Mouse (Mus musculus) large intestine, adult 2 months (tissue): ENCODE data around the gene Lsp1. TPM values are rescaled to one million over a fixed set of nuclear protein-coding genes. Genes with fewer than 3 reads are reported as not detected.

ENCODE experiments used
- DNase-seq: peaks from one replicate; pipeline ENCODE4 v3.0.0-alpha.2; 2012; ENCODE audit warnings: low read depth, low spot score
- WGBS: fragments of 180-500 bp; shearing (Covaris S2); methylation state at CpG from one replicate; pipeline ENCODE4 v1.1.7; 2018; 5-methylcytosine and 5-hydroxymethylcytosine counted together
- polyA plus RNA-seq: library from polyadenylated mRNA; depleted of rRNA; stranded (reverse); fragments of >200 nt; gene quantifications from 2 replicates; pipeline ENCODE4 v1.2.3, GENCODE M21; 2012; rRNA removed

The Lsp1 gene
- polyA plus RNA-seq, 1 experiment, result 82.6 TPM

DNA sequence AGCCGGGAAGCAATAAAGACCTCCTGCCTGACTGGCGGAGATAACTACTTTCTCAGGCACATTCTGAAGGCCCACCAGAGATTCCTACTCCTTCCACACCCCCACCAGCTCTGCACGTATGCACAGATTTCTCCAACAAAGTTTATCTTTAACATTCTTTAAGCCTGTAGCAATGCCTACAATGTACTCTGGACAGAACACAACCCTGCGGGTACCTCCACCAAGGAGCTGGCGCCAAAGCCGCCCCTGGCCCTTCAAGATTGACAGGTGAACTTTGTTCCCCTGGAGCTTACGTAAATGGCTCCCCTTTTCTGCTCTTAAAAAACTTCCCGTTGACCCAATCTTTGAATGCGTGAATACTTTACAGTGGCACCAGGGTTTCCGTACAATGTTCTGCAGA, 68.7 kb downstream of the Lsp1 start:
- no peak for DNase-seq
- WGBS, result 40% methylated on average over 10 of the region's 10 CpGs

DNA sequence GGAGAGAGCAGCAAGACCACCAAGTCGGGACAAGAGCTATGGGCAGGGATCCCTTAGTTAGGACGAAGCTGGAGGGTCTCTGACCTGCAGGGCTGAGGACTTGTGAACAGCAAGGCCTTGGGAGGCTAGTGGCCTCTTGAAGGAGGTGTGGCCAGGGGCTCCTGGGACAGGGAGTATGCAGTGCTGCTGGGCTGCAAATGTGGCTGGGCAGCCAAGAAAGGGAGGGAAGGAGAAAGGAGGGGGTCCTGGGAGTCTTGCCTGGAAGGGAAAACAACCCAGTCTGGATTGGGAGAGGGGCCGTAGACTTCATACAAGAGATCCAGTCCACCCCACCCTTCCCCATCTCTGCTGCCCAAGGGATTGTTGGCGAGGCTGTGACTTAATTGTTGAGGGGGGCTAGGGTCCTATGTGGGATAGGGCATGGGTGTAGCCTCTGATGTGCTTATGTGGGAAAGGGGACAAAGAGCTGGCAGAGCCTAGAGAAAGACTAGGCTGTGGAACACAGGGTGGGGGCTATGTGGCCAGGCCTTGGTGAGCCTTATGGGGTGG, 71.4 kb downstream of the Lsp1 start:
- WGBS, result 87% methylated on average over 4 of the region's 4 CpGs
- no peak for DNase-seq

DNA sequence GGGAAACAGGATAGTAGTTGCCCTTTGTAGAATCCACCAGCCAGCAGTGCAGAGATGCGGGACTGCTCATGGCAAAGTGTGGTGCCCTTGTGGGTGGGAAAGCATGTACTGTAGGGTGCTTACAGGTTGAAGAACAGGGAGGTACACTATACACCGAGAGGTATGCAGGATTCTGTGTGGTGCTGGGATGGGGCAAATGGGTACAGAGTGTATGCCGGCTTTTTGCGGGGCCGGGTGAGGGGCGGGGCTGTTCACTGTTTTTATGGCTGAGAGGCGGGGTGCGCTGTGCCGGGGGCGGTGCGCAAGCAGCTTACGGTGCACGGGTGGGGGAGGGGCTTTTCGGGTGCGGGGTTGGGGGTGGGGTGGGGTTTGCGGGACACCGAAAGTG, 72.1 kb downstream of the Lsp1 start, which contains the start of gene Mrpl23:
Gene Mrpl23, plus strand, starts transcription at position 16 of the 388 bp plus-strand sequence.
- WGBS, result 2% methylated on average over 17 of the region's 17 CpGs
- DNase-seq, result no peak

DNA sequence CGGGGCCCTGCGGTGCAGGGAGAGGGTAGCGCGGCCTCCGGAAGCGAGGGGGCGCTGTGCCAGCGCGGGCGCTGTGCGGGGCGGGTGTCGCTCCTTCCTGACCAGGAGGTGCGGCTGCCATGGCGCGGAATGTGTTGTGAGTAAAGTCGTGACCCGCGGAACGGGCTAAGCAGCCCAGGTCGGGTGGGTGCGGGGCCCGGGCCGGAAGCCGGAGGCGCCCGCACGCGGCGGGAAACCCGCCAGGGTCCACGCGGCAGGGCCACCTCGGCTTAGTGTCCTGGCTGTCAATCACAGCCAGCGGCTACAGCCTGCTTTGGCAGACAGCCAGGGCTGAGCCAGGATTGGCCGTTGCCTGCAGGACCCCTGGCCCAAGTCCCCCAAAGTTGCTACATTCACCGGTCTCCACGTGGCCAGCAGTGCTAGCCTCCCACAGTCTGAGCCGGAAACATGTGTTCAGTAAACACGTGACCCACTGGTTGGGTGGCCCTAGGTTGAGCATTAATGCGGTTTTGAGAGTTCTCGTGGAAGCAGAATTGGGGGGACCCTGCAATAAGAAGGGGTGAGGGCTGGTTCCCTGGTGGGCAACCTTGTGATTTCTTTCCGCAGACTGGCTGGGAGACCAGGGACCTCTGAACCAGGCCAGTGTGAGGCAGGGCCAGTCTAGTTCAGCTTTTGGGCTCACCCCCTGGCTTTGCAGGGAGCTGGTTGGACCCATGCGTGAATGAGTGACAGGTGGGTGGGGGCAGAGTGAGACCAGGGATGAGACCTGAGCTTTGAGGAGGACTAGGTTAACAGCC, 72.6 kb downstream of the Lsp1 start:
- DNase-seq, result peak; percentile 25
- under 1% methylated on average over 44 of the region's 44 CpGs for WGBS

DNA sequence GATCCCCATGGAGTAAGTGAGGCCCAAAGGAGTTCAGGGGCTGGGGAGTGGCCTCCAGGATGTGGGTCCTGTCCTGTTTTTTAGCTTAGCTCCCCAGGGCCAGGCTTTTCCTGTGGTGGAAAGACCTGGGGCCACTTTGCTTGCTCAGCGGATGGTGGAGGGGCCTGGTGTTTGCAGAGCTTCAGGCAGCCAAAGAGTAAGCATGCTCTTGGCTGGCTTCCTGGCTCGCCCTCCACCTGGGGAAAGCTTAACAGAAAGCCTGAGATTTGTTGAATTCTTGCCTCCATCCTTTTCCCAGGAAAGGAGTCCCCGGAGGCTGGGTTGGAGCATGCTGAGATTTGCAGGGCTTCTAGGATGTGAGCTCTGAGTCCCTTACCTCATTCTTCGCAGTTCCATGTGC, 74.5 kb downstream of the Lsp1 start:
- no peak for DNase-seq

DNA sequence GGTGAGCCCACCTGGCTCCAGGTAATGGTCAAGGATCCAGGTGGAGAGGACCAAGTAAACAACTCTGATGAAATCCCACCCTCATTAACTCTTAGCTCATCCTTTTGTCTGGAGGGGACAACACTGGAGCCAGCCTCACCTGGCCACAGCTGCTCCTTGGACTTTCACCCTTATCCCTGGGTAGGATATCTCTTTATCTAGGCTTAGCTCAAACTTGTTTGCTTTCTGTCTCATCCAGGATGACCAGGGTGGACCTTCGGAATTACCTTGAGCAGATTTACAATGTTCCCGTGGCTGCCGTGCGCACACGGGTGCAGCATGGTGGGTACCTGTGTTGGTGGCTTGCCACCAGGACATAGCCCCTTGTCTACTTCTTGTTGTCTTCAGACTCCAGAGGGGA, 75.2 kb downstream of the Lsp1 start:
- 64% methylated on average over 5 of the region's 5 CpGs for WGBS
- DNase-seq, result no peak

More for the DNA sequence above, 74.5 kb downstream of the Lsp1 start:
- 66% methylated on average over 4 of the region's 4 CpGs for WGBS

DNA sequence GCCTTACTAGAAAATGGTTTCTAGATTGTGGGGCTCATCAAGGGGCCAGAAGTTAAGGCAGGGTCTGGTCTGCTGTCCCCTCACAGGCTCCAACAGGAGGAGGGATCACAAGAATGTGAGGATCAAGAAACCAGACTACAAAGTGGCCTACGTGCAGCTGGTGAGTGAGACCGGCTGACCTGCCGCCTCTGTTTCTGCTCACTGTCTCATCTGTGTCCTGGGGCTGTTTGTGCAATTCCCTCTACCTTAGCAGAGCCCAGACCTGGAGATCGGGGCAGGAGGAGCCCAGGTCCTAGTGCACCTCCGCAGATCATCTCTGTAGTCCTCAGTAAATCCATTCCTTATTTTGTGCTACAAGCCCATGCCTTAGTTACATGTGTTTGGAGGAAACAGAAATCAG, 76.6 kb downstream of the Lsp1 start:
- 84% methylated on average over 5 of the region's 5 CpGs for WGBS
- DNase-seq, result no peak

DNA sequence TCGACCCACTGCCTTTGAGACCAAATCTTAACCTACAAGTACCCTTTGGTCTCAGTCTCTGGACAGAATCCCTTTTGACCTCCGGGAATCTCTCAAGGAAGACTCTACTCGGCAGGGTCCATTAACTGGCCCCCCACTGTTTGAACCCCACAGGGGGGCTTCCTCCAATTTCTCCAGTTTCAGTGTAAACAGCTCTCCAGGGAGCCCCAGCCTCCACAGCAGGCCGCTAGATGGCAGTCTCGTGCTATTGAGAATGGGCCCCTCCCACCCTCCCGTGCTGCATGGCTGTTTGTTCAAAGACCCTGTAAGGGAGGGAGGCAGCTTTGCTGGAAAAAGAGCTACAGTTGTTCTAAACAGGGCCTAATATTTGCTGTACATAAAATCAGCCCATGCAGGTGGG, 77.3 kb downstream of the Lsp1 start:
- 21% methylated on average over 6 of the region's 6 CpGs for WGBS
- peak; percentile 13 for DNase-seq

DNA sequence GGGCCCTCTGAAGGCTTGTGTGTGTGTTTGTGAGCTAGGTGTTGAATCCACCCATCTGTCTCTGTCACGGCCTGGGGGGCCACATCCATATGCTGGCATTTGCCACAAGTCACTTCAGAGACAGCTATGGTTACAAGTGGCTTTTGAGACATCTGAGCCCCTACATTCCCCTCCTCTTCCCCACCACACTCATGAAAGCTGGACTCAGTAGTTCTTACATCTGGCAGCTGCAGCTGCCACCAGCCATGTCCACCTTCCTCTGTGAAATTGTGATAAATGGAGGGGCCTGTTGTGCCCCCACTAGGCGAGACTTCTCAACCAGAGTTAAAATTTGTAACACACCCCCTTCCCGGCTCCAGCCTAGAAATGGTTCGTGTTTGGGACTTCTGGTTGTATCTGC, 77.7 kb downstream of the Lsp1 start:
- DNase-seq, result no peak
- WGBS, result 74% methylated on average over 4 of the region's 4 CpGs

DNA sequence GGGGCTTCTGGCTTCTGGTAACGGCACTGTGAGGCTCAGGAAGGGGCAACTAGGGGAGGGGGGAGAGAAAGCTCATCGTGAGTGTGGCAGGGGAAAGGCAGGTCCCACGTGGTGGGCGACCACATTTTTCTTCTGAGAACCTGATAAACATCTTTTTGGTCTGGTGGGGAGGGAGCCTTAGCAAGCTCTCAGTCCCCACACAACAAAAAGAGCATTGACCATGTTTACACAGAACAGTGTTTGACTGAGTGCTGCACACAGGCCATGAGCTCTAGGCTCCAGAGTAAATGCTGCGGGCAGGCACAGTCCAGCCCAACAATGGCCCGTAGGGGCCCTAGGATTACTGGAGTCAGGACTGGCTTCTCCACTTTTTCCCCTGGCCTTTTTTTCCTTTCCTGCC, 78.2 kb downstream of the Lsp1 start:
- DNase-seq, result no peak
- WGBS, result 75% methylated on average over 6 of the region's 6 CpGs

DNA sequence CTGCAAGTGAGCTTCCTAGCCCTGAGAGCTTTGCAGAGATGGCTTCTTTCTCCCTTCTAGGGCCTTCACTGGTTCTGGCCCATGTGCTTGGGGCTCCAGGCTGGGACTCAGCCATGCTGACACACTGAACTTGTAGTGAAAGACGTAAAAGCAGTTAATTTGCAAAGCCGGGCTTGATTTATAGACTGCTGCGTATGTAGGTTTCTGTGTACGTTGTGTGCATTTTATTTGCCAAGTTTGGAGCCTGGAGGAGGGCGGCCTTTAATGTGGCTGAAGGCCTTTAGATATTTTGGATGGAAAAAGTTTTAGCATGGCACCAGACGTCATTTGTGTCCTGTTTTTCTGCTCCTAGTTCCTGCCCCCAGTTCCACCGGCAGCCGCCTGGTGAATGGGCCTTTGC, 79.2 kb downstream of the Lsp1 start:
- DNase-seq, result no peak
- WGBS, result 81% methylated on average over 8 of the region's 8 CpGs

DNA sequence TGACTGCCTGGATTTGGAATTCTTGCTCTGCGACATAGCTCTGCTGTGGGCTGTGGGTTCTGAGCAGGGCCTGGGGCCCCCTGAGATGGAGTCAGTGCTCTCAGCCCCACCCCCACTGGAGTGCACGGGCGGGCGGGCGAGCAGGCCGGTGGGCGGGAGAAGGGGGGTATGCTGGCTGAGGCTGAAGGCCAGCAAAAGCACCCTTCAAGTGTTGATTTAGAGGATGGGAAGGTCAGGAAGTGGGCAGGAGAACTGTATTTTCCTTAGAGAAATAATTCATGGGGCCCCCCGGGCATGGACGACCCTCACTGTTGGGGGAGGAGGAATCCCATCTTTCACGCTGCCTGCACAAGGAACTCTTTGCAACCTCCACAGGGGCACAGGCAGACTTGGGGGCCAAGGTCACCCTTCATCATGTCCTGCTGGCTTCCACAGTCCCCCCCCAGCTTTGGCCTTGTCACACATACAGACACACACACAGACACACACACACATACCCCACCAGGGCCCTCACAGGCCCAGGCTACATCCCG, 82.2 kb downstream of the Lsp1 start:
- no peak for DNase-seq
- WGBS, result 78% methylated on average over 11 of the region's 11 CpGs

Other genes with a start within 250 kb of the Lsp1 start
- not detected in 2 replicates for gene Gm7579, start 248.9 kb upstream of the Lsp1 start, polyA plus RNA-seq
- not detected in 2 replicates for gene Krtap5-5, start 230.8 kb upstream of the Lsp1 start, polyA plus RNA-seq
- not detected in 2 replicates for gene Gm40460, start 219.7 kb upstream of the Lsp1 start, polyA plus RNA-seq
- gene Gm2431, start 202.5 kb upstream of the Lsp1 start, polyA plus RNA-seq, result not detected in 2 replicates
- gene Gm4559, start 186.4 kb upstream of the Lsp1 start, polyA plus RNA-seq, result not detected in 2 replicates
- not detected in 2 replicates for gene Krtap5-1, start 163.7 kb upstream of the Lsp1 start, polyA plus RNA-seq
- gene Krtap5-4, start 157.3 kb upstream of the Lsp1 start, polyA plus RNA-seq, result not detected in 2 replicates
- gene Ifitm10, start 87.1 kb upstream of the Lsp1 start, polyA plus RNA-seq, result 1.1 and 1.3 TPM in 2 replicates
- gene Gm49369, start 78.1 kb upstream of the Lsp1 start, polyA plus RNA-seq, result not detected in 2 replicates
- 308 and 344 TPM in 2 replicates for gene Ctsd, start 72.8 kb upstream of the Lsp1 start, polyA plus RNA-seq
- gene Syt8, start 26.0 kb upstream of the Lsp1 start, polyA plus RNA-seq, result 0.46 and 0.91 TPM in 2 replicates
- 0.19 and 1.9 TPM in 2 replicates for gene Tnni2, start 19.0 kb upstream of the Lsp1 start, polyA plus RNA-seq
- gene Tnnt3, start 38.0 kb downstream of the Lsp1 start, polyA plus RNA-seq, result 1.1 TPM in 2 replicates
- gene Mrpl23, start 71.9 kb downstream of the Lsp1 start, polyA plus RNA-seq, result 11.2 and 16.3 TPM in 2 replicates
- 11.4 and 30.5 TPM in 2 replicates for gene Igf2, start 206.0 kb downstream of the Lsp1 start, polyA plus RNA-seq
- 0.15 TPM in 1 of 2 replicates, not detected in the other for gene Gm49394, start 209.1 kb downstream of the Lsp1 start, polyA plus RNA-seq